Mouse (Mus musculus) small intestine, adult 2 months (tissue): ENCODE results near the gene Ttll4.

Experiments used
- CTCF ChIP-seq: fragments of 200-500 bp; IDR thresholded peaks from 2 replicates; pipeline ENCODE4 v1.5.1; 2012; ENCODE audit warnings: low read depth, mild to moderate bottlenecking, control low read depth, inconsistent platforms, low read length, moderate library complexity, mixed read lengths; ENCODE audit not compliant: insufficient replicate concordance, insufficient read length; ENCODE audit errors: extremely low read depth
- POLR2A ChIP-seq: fragments of 200-500 bp; IDR thresholded peaks from 2 replicates; pipeline ENCODE4 v1.6.1; 2012; ENCODE audit warnings: low read depth, mild to moderate bottlenecking, control low read depth, inconsistent platforms, low read length, moderate library complexity

DNA sequence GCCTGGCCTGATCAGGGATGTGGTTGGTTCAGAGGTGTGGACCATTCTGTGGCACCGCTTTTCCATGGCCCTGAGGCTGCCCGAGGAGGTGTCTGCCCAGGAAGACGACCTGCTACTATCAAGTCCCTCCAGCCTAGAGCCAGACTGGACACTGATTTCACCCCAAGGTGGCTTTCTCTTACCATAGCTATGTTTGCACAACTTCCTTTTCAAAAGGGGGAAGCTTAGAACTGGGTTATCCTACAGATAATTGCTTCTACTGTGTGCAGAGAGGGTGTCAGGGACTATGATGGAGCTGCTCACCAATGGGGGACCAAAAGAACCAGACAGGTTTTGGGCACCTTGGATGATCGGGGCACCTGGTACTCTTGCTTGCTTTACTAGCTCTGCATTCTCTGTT, 28.8 kb upstream of the Ttll4 start:
- TF ChIP-seq POLR2A (no peak), CTCF (no peak)
